Mouse (Mus musculus) heart, embryonic 16.5 days (tissue): Measurements from ENCODE around the gene R3hcc1l. TPM values are rescaled to one million over a fixed set of nuclear protein-coding genes. Genes with fewer than 3 reads are reported as not detected.

Source experiments
- ATAC-seq: fragments of 200-750 bp; cut with Nextera tagmentation; replicated peaks from 2 replicates; pipeline ENCODE4 v1.8.0; 2017; ENCODE audit warnings: moderate number of reproducible peaks; ENCODE audit not compliant: insufficient read depth, low FRiP score; ENCODE audit errors: extremely low read depth
- H3K27ac ChIP-seq: fragments of 300-500 bp; sonication (generic); 2 replicates; pipeline ENCODE4 v1.5.1; 2014; ENCODE audit warnings: mild to moderate bottlenecking, low read length, control low read depth, moderate library complexity
- H3K27me3 ChIP-seq: fragments of 300-500 bp; sonication (generic); 2 replicates; pipeline ENCODE4 v1.6.1; 2014; ENCODE audit warnings: low read length, mixed read lengths; ENCODE audit not compliant: control insufficient read depth, insufficient read depth
- H3K36me3 ChIP-seq: fragments of 300-500 bp; sonication (generic); 2 replicates; pipeline ENCODE4 v1.6.1; 2014; ENCODE audit not compliant: control insufficient read depth, insufficient read depth
- H3K4me1 ChIP-seq: fragments of 300-500 bp; sonication (generic); 2 replicates; pipeline ENCODE4 v1.6.1; 2014; ENCODE audit warnings: low read length, mixed read lengths; ENCODE audit not compliant: control insufficient read depth, insufficient read depth
- H3K4me2 ChIP-seq: fragments of 300-500 bp; sonication (generic); 2 replicates; pipeline ENCODE4 v1.6.1; 2014; ENCODE audit warnings: low read depth, mild to moderate bottlenecking, control low read depth, low read length
- H3K4me3 ChIP-seq: fragments of 300-500 bp; sonication (generic); 2 replicates; pipeline ENCODE4 v1.5.1; 2014; ENCODE audit warnings: mild to moderate bottlenecking, control low read depth, low read length
- H3K9ac ChIP-seq: fragments of 300-500 bp; sonication (generic); 2 replicates; pipeline ENCODE4 v1.6.1; 2014; ENCODE audit warnings: low read length, control low read depth
- H3K9me3 ChIP-seq: fragments of 300-500 bp; sonication (generic); replicated peaks from 2 replicates; pipeline ENCODE4 v1.6.1; 2016; ENCODE audit warnings: low read length; ENCODE audit not compliant: control insufficient read depth
- WGBS: fragments of 180-500 bp; shearing (Covaris S2); extraction: QIAGEN DNeasy Blood & Tissue Kit; methylation state at CpG from one replicate; pipeline ENCODE4 v1.1.7; 2014; 5-methylcytosine and 5-hydroxymethylcytosine counted together
- polyA plus RNA-seq: library from polyadenylated mRNA; unstranded; fragments of >200 nt; fragmentation: Nextera tagmentation; extraction: Ambion mirVana; gene quantifications from 2 replicates; pipeline ENCODE4 v1.2.1, GENCODE M21; 2015

The R3hcc1l gene
- polyA plus RNA-seq, 1 experiment from 2014 or later, result 14.3 TPM

DNA sequence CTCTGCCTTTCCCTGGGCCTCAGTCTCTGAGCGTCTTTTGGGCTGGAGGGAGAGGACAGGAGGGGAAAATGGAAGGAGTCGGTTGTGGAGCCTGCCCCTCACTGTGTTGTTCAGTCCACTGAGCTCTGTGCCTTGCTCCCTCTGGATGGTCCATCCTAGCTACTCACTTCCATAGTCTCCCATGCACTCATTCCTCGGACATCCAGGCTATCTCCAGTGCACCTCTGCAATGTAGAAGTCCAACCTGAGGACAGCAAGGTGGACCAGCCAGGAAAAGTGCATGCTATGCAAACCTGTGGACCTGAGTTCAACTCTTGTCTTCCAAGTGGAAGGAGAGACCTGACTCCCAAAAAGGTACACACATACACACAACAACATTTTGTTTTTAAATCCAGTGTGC, 82.0 kb downstream of the R3hcc1l start:
- Histone ChIP-seq H3K27ac (no peak overlapping the region), H3K4me1 (no peaks in the 10 kb centered on the region), H3K9me3 (no peaks in the 10 kb centered on the region), H3K36me3 (no peaks in the 10 kb centered on the region), H3K27me3 (no peaks in the 10 kb centered on the region), H3K4me2 (no peak overlapping the region), H3K9ac (no peak overlapping the region), H3K4me3 (no peak overlapping the region)
- no peak for ATAC-seq
- 63% methylated on average over 3 of the region's 3 CpGs for WGBS

DNA sequence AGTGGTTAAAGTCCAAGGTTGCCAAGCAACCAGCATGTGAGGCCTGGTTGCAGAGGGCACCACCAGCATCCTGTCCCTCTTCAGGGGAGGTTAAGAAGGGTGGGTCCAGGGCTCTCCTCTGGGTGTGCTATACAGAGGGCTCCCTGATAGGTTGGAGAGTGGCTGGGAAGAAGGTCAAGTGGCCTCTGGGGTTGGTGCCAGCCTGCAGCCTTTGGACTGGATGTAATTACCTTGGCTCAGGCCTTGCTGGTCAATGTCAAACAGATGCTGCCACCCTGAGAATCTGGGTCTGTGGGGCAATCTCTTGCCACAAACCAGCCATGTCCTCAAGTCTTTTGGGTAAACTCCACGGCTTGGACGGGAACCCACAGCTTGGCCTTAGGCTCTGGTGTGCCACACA, 82.9 kb downstream of the R3hcc1l start:
- ATAC-seq, result no peak
- Histone ChIP-seq H3K4me3 (no peak overlapping the region), H3K36me3 (no peaks in the 10 kb centered on the region), H3K9me3 (no peaks in the 10 kb centered on the region), H3K4me1 (no peaks in the 10 kb centered on the region), H3K4me2 (no peak overlapping the region), H3K9ac (no peak overlapping the region), H3K27ac (no peak overlapping the region), H3K27me3 (no peaks in the 10 kb centered on the region)
- WGBS, result 90% methylated on average over 2 of the region's 2 CpGs

DNA sequence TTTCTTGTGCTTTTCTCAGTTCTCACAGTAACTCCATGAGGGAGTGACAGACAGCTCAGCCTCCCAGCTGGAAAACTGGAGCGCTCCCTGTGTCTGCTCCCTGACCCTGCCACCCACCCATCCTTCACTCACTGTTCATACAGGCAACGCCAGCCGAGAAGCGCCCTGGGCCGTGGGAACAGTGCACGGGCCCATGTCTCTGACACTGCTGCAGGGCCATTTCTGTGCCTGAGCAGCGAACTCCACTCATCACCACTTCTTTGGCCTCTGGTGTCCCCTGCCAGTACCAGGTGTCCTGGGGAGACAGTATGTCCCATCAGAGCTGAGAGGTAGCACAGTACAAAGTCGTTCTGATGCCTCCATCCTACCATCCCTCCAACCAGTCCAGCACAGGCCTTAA, 83.5 kb downstream of the R3hcc1l start:
- WGBS, result 72% methylated on average over 8 of the region's 8 CpGs
- Histone ChIP-seq H3K4me1 (no peaks in the 10 kb centered on the region), H3K4me2 (no peak overlapping the region), H3K27me3 (no peaks in the 10 kb centered on the region), H3K9ac (no peak overlapping the region), H3K4me3 (no peak overlapping the region), H3K36me3 (no peaks in the 10 kb centered on the region), H3K27ac (no peak overlapping the region), H3K9me3 (no peaks in the 10 kb centered on the region)
- no peak for ATAC-seq

DNA sequence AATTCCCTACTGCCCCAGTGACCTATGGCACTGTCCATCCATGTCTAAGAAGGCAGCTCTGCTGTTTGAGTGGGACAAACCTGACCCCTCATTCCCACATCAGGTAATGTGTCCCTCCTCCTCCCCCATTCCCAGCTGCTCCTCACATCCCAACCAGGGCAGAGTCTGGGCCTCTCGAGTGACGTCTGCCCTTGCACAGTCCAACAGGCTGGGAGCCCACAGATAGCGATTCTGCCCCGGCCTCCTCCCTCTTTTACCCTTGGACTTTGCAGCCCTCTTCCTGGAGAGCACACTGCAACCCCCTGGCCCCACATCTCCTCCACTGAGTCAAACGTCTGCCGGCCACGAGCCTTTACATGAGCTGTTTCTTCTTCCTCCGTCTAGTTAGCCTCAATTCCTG, 84.0 kb downstream of the R3hcc1l start:
- no peaks in the 10 kb centered on the region for H3K4me1 ChIP-seq
- H3K4me3 ChIP-seq, result no peak overlapping the region
- H3K9ac ChIP-seq, result no peak overlapping the region
- no peak overlapping the region for H3K27ac ChIP-seq
- no peak for ATAC-seq
- H3K36me3 ChIP-seq, result no peaks in the 10 kb centered on the region
- no peaks in the 10 kb centered on the region for H3K9me3 ChIP-seq
- H3K27me3 ChIP-seq, result no peaks in the 10 kb centered on the region
- WGBS, result 59% methylated on average over 8 of the region's 8 CpGs
- H3K4me2 ChIP-seq, result no peak overlapping the region

DNA sequence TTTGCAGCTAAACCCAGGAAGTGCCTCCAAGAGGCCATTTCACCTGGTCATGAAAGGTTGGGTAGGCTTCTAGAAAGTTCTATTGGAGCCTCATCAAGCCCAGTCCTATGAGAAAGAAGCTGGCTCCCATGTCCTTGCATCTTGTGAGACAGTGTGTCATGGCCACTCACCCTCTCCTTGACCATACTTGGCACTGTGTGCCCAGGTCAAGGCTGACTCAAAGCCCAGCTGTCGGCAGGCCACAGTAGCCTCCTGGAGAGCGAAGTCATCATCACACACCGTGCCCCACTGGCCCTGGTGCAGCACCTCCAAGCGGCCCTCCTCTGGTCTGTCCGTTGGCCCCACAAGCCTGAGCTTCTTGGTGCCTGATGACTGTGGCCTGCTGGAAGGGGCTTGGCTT, 89.5 kb downstream of the R3hcc1l start:
- Histone ChIP-seq H3K27ac (no peak overlapping the region), H3K4me3 (no peak overlapping the region), H3K36me3 (no peaks in the 10 kb centered on the region), H3K4me2 (no peak overlapping the region), H3K9ac (no peak overlapping the region), H3K9me3 (no peaks in the 10 kb centered on the region), H3K27me3 (peaks cover 8% of the 10 kb centered on the region), H3K4me1 (peaks cover 1% of the 10 kb centered on the region; the same call in 1 of the 2 replicates)
- 86% methylated on average over 5 of the region's 5 CpGs for WGBS
- ATAC-seq, result no peak

DNA sequence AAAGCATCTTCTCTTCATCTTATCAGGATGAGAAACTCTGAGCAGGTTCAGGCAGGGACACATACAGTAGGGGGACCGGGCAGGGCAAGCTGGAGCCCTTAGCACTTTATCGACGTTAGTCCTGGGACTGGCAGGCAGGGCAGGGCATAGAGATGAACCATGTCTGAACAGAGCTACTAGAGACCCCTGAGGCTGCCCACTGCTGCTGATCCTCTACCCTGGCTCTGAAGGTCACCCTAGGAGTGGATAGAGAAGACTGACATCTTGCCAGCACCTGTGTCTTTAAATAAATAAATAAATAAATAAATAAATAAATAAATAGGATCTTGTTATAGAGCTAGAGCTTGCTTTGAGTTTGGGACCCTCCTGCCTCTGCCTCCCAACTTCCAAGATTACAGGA, 91.2 kb downstream of the R3hcc1l start:
- ATAC-seq, result no peak
- H3K4me2 ChIP-seq, result no peak overlapping the region
- WGBS, result 86% methylated on average over 3 of the region's 3 CpGs
- no peaks in the 10 kb centered on the region for H3K9me3 ChIP-seq
- peaks cover 12% of the 10 kb centered on the region for H3K27me3 ChIP-seq
- no peak overlapping the region for H3K4me3 ChIP-seq
- no peaks in the 10 kb centered on the region for H3K36me3 ChIP-seq
- no peak overlapping the region for H3K27ac ChIP-seq
- H3K4me1 ChIP-seq, result peaks cover 9% of the 10 kb centered on the region
- H3K9ac ChIP-seq, result no peak overlapping the region

DNA sequence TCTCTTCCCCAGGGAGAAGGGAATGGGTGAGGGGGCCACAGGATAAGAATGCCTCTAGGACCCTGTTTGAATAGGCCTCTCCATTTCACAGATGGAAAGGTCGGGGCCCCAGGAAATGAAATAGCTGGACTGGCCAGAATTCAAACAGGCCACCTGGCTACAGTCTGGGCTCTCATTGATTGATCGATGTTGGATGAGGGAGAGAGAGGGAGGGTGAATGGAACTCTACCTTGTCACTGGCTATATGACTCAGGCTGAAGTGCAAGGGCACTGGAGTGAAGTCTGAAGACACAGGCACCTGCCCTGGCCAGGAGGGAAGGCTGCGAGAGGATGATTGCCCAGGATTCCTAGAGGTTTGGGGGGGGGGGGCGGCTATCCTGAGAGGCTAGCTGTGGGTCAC, 93.2 kb downstream of the R3hcc1l start:
- ATAC-seq, result no peak
- Histone ChIP-seq H3K9me3 (no peaks in the 10 kb centered on the region), H3K4me1 (peaks cover 9% of the 10 kb centered on the region), H3K9ac (no peak overlapping the region), H3K36me3 (no peaks in the 10 kb centered on the region), H3K4me3 (no peak overlapping the region), H3K4me2 (no peak overlapping the region), H3K27ac (no peak overlapping the region), H3K27me3 (peaks cover 12% of the 10 kb centered on the region)
- 69% methylated on average over 4 of the region's 4 CpGs for WGBS

DNA sequence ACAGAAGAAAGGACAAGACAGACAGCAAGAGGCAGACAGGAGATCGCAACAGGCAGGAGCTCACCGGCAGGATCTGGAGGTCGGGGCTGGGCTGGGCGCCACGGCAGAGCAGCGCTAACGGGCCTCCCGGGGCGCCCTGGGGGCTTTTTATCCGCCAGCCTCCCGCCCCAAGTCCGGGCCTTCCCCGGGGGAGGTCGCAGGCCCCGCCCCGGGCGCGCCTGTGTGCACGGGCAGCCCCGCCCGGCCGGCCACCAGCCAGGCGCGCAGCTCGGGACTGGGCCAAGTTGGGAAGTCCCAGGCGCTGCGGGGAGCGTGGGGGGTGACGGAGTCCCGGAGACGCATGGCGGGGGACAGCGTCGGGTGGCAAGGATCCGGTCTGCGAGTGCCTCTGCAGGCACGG, 94.1 kb downstream of the R3hcc1l start, which contains the start of gene Loxl4:
TSS of gene Loxl4 (minus strand) at position 160 of the 400 bp plus-strand sequence.
- no peak within 1 kb of the TSS for H3K27ac ChIP-seq
- H3K4me2 ChIP-seq, result peak within 1 kb of the TSS; percentile 72
- H3K4me3 ChIP-seq, result peak within 1 kb of the TSS; percentile 48
- H3K36me3 ChIP-seq, result no peaks in the 10 kb centered on the region
- peak; percentile 74 for ATAC-seq
- peaks cover 12% of the 10 kb centered on the region for H3K27me3 ChIP-seq
- no peaks in the 10 kb centered on the region for H3K9me3 ChIP-seq
- peaks cover 9% of the 10 kb centered on the region for H3K4me1 ChIP-seq
- peak within 1 kb of the TSS; percentile 39 for H3K9ac ChIP-seq
- WGBS, result 2% methylated on average over 35 of the region's 37 CpGs

DNA sequence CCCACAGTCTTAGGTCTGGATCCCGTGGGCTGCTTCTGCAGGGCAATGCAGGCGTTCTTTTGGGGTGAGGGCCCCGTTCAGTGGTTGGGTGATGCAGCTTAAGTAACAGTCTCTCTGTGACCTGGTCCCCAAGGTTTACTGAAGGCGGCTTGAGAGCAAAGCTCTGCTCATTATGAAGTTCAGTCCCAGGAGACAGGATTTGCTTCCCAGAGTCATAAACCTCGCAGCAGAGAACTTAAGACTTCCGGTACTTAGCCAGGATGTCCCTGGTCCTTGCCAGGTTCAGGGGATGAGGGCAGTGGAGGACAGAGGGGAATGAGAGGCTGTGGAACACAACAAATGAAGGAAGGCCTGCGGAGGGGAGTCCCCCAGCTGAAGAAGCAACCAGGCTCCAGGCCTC, 94.6 kb downstream of the R3hcc1l start:
- peaks cover 9% of the 10 kb centered on the region for H3K4me1 ChIP-seq
- no peaks in the 10 kb centered on the region for H3K36me3 ChIP-seq
- H3K9me3 ChIP-seq, result no peaks in the 10 kb centered on the region
- no peak overlapping the region for H3K27ac ChIP-seq
- no peak for ATAC-seq
- peak overlapping the region; percentile 72 for H3K4me2 ChIP-seq
- 25% methylated on average over 7 of the region's 7 CpGs for WGBS
- peak overlapping the region; percentile 48 for H3K4me3 ChIP-seq
- peaks cover 12% of the 10 kb centered on the region for H3K27me3 ChIP-seq
- H3K9ac ChIP-seq, result no peak overlapping the region; the same call in 1 of the 2 replicates
